Comparison of ENCODE assay signal across 22 mouse cellular contexts in the genomic region with DNA sequence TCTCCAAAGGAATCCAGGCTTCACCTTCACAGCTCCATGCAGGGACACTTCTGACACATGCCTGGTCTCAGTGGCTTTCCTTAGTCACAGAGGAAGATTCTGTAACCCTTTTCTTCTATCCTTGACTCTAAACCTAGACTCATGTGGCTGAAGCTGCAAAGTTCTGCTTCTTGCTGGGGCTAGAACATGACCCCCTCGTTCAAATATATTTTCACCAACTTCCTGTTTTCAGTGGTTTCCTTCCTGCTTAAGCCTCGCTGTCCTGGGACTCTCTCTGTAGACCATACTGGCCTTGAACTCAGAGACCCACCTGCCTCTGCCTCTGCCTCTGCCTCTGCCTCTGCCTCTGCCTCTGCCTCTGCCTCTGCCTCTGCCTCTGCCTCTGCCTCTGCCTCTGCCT.
"Had no signal": no experiment of that assay in that cellular context is flagged by ENCODE, and none has a peak within 500 bp of the region (broad histone marks: within the 10 kb centered on the region; RNA-seq: fewer than 3 reads in every experiment).

No protein-coding gene starts in this region.

- H3K27ac ChIP-seq: kidney, embryonic 15.5 days; limb, embryonic 12.5 days; limb, embryonic 15.5 days; liver, embryonic 14.5 days; midbrain, embryonic 12.5 days; midbrain, embryonic 15.5 days; neural tube, embryonic 13.5 days had no signal

- H3K4me3 ChIP-seq: kidney, embryonic 15.5 days; limb, embryonic 12.5 days; limb, embryonic 15.5 days; midbrain, embryonic 12.5 days; midbrain, embryonic 15.5 days; myocyte; neural tube, embryonic 13.5 days had no signal

- H3K9ac ChIP-seq: kidney, embryonic 15.5 days; limb, embryonic 12.5 days; limb, embryonic 15.5 days; liver, embryonic 14.5 days; liver, postnatal 0 days; lung, embryonic 14.5 days; midbrain, embryonic 12.5 days; midbrain, embryonic 15.5 days; neural tube, embryonic 13.5 days had no signal

- H3K4me2 ChIP-seq: kidney, embryonic 15.5 days; limb, embryonic 12.5 days; limb, embryonic 15.5 days; liver, embryonic 11.5 days; lung, embryonic 14.5 days; midbrain, embryonic 12.5 days; midbrain, embryonic 15.5 days; neural tube, embryonic 13.5 days had no signal

- H3K9me3 ChIP-seq: kidney, embryonic 15.5 days; limb, embryonic 12.5 days; limb, embryonic 15.5 days; midbrain, embryonic 12.5 days; midbrain, embryonic 15.5 days; neural tube, embryonic 13.5 days had no signal

- ATAC-seq: liver, postnatal 0 days; midbrain, embryonic 15.5 days had no signal

- H3K27me3 ChIP-seq: kidney, embryonic 15.5 days; limb, embryonic 12.5 days; limb, embryonic 15.5 days; midbrain, embryonic 12.5 days; midbrain, embryonic 15.5 days; neural tube, embryonic 13.5 days had no signal

- DNase-seq: kidney, adult 2 months; kidney, postnatal 14 days; kidney, postnatal 4 days; left cerebral cortex, postnatal 4 days; liver, postnatal 0 days; lung, embryonic 14.5 days; lung, postnatal 10 days; lung, postnatal 36 days; retina, postnatal 1 day; right cerebral cortex, postnatal 25 days; spleen, adult 18-20 months; thymus, adult 18-20 months; thymus, postnatal 36 days had no signal

- H3K36me3 ChIP-seq: kidney, embryonic 15.5 days; limb, embryonic 12.5 days; limb, embryonic 15.5 days; midbrain, embryonic 12.5 days; midbrain, embryonic 15.5 days; neural tube, embryonic 13.5 days had no signal

- H3K4me1 ChIP-seq: kidney, embryonic 15.5 days; limb, embryonic 15.5 days; midbrain, embryonic 12.5 days; midbrain, embryonic 15.5 days had no signal
